Mouse (Mus musculus): Measurements from ENCODE around the gene E130308A19Rik.
A peak's percentile ranks its signal among the peaks of the same experiment; 100 is the strongest.

The E130308A19Rik gene

GRCm38 (mm10) chr4:59731544-59731943, 105.5 kb downstream of the E130308A19Rik start:
- no peak for DNase-seq

GRCm38 (mm10) chr4:59739321-59739720, 113.3 kb downstream of the E130308A19Rik start:
- no peak for DNase-seq

- DNase-seq = no peak
These were observed 113.9 kb downstream of the E130308A19Rik start for GRCm38 (mm10) chr4:59739882-59740281.

GRCm38 (mm10) chr4:59753491-59754140, 127.6 kb downstream of the E130308A19Rik start:
- peak; percentile 71 for DNase-seq

GRCm38 (mm10) chr4:59756332-59757082, 130.5 kb downstream of the E130308A19Rik start:
- peak; percentile 80 for DNase-seq

GRCm38 (mm10) chr4:59757452-59758435, 131.7 kb downstream of the E130308A19Rik start:
- no peak for DNase-seq

- no peak for DNase-seq
These were observed 134.0 kb downstream of the E130308A19Rik start for GRCm38 (mm10) chr4:59760016-59760415.

GRCm38 (mm10) chr4:59760636-59761364, 134.8 kb downstream of the E130308A19Rik start:
- DNase-seq = peak; percentile 85

GRCm38 (mm10) chr4:59761365-59761729, 135.3 kb downstream of the E130308A19Rik start:
- peak; percentile 35 for DNase-seq

- peak; percentile 9 for DNase-seq
These were observed 138.9 kb downstream of the E130308A19Rik start for GRCm38 (mm10) chr4:59764950-59765349.

- peak; percentile 63 for DNase-seq
These were observed 139.5 kb downstream of the E130308A19Rik start for GRCm38 (mm10) chr4:59765385-59766005.

- no peak for DNase-seq
These were observed 141.7 kb downstream of the E130308A19Rik start for GRCm38 (mm10) chr4:59767717-59768116.

GRCm38 (mm10) chr4:59772171-59772879, 146.3 kb downstream of the E130308A19Rik start:
- DNase-seq = no peak

- DNase-seq = no peak
These were observed 151.8 kb downstream of the E130308A19Rik start for GRCm38 (mm10) chr4:59777828-59778227.

- peak; percentile 47 for DNase-seq
These were observed 154.6 kb downstream of the E130308A19Rik start for GRCm38 (mm10) chr4:59780568-59780967.

- DNase-seq = no peak
These were observed 157.1 kb downstream of the E130308A19Rik start for GRCm38 (mm10) chr4:59782853-59783684.

- peak; percentile 98 for DNase-seq
These were observed 157.8 kb downstream of the E130308A19Rik start for GRCm38 (mm10) chr4:59783685-59784279.

GRCm38 (mm10) chr4:59785412-59785811, 159.4 kb downstream of the E130308A19Rik start:
- no peak for DNase-seq

- peak; percentile 84 for DNase-seq
These were observed 160.7 kb downstream of the E130308A19Rik start for GRCm38 (mm10) chr4:59786661-59787060.

GRCm38 (mm10) chr4:59787126-59787525, 161.1 kb downstream of the E130308A19Rik start:
- DNase-seq = peak; percentile 54
